Comparison of ENCODE assay signal across 8 mouse cellular contexts in the genomic region with DNA sequence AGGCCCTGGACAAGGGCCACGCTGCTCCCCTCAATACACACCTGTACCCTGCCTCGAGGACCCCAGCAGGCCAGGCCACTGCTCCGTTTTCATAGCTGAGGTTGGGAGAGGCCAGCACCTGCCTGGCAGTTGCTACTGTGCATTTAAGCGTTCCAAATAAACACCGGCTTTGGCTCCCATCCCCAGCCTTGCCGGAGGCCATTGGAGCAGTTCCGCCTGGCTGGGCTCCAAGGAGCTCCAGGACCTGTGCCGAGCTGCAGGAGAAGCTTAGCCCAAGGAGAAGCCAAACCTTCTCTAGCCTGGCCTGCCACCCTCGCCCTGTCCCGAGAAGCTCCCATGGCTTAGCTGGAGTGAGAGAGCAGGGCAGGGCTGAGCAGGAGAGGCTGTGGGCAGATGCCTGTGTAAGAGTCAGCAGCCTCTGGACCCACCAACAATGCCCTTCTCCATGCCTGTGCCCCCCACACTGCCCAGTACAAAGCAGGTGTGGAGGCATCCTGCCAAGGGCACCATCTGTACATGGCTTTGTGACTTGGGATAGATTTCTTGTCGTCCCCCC. TPM values are rescaled to one million over a fixed set of nuclear protein-coding genes. Genes with fewer than 3 reads are reported as not detected.
DNase-seq lines count a peak whose midpoint lies in the region; ATAC-seq lines count a peak whose summit lies in the region.

No protein-coding gene starts in this region.

- H3K4me2 ChIP-seq in forebrain, embryonic 13.5 days: peak overlapping the region; percentile 28
- no peak overlapping the region for H3K4me2 ChIP-seq in limb, embryonic 12.5 days

- H3K4me3 ChIP-seq in heart, embryonic 10.5 days: no peak overlapping the region
- no peak overlapping the region for H3K4me3 ChIP-seq in forebrain, embryonic 13.5 days
- H3K4me3 ChIP-seq in limb, embryonic 12.5 days (replicated peaks): no peak overlapping the region

- peaks cover 20% of the 10 kb centered on the region for H3K36me3 ChIP-seq in heart, embryonic 10.5 days
- H3K36me3 ChIP-seq in forebrain, embryonic 13.5 days (ENCODE audit: poor library complexity, severe bottlenecking): no peaks in the 10 kb centered on the region
- H3K36me3 ChIP-seq in limb, embryonic 12.5 days: no peaks in the 10 kb centered on the region

- WGBS in heart, embryonic 10.5 days: 81% methylated on average over 11 of the region's 11 CpGs
- 38% methylated on average over 11 of the region's 11 CpGs for WGBS in forebrain, embryonic 13.5 days
- 64% methylated on average over 11 of the region's 11 CpGs for WGBS in limb, embryonic 12.5 days

- ATAC-seq in forebrain, embryonic 13.5 days: peak; percentile 62
- ATAC-seq in limb, embryonic 12.5 days (ENCODE audit: insufficient number of reproducible peaks, insufficient read depth, low FRiP score, low TSS enrichment, low read depth): 0 out of 2 replicates have a peak, but pooled peaks have one; percentile 32
- ATAC-seq in megakaryocyte progenitor cell, adult 5-6 weeks (replicated peaks; ENCODE audit: poor library complexity): no peak

- no peak overlapping the region for H3K27ac ChIP-seq in heart, embryonic 10.5 days
- peak overlapping the region; percentile 69 for H3K27ac ChIP-seq in forebrain, embryonic 13.5 days
- peak overlapping the region; percentile 59; the same call in 1 of the 2 replicates for H3K27ac ChIP-seq in limb, embryonic 12.5 days

- no peaks in the 10 kb centered on the region for H3K9me3 ChIP-seq in heart, embryonic 10.5 days
- no peaks in the 10 kb centered on the region for H3K9me3 ChIP-seq in forebrain, embryonic 13.5 days (replicated peaks)
- H3K9me3 ChIP-seq in limb, embryonic 12.5 days: no peaks in the 10 kb centered on the region

- H3K4me1 ChIP-seq in heart, embryonic 10.5 days: peaks cover 38% of the 10 kb centered on the region
- peaks cover 24% of the 10 kb centered on the region for H3K4me1 ChIP-seq in forebrain, embryonic 13.5 days
- H3K4me1 ChIP-seq in limb, embryonic 12.5 days (replicated peaks): peaks cover 27% of the 10 kb centered on the region

- no peaks in the 10 kb centered on the region for H3K27me3 ChIP-seq in heart, embryonic 10.5 days (ENCODE audit: insufficient read depth, poor library complexity, severe bottlenecking)
- no peaks in the 10 kb centered on the region for H3K27me3 ChIP-seq in forebrain, embryonic 13.5 days
- no peaks in the 10 kb centered on the region for H3K27me3 ChIP-seq in limb, embryonic 12.5 days

- intact Hi-C loops in heart, postnatal 36 days (cut with DNase I): loop anchor here (2.0 kb wide), 1 partner anchor 35 kb away; no protein-coding TSS in a partner anchor

- H3K9ac ChIP-seq in forebrain, embryonic 13.5 days: 0 out of 2 replicates have a peak overlapping the region, but pooled peaks have one; percentile 34
- no peak overlapping the region for H3K9ac ChIP-seq in limb, embryonic 12.5 days (replicated peaks)

- DNase-seq in heart, adult 11 months: peak; percentile 99
- DNase-seq in heart, embryonic 10.5 days (ENCODE audit: low spot score): no peak
- DNase-seq in adrenal gland, postnatal 14 days: peak; percentile 91
- peak; percentile 83 to 84 for DNase-seq in heart, postnatal 36 days
- DNase-seq in ovary, postnatal 10 days (ENCODE audit: low spot score): peak; percentile 50

RNA-seq across cellular contexts. Expression of gene Selenon, which starts 39.6 kb away (rescaled TPM):
- 8.0 and 9.0 TPM in 2 replicates for polyA plus RNA-seq in heart, embryonic 10.5 days (2016; fragmentation: Nextera tagmentation; extraction: Ambion mirVana)
- 30.2 and 32.3 TPM in 2 replicates for total RNA-seq in adrenal gland, postnatal 14 days (2021)
- 9.3 and 11.1 TPM in 2 replicates for polyA plus RNA-seq in forebrain, embryonic 13.5 days (2015; fragmentation: Nextera tagmentation; extraction: Ambion mirVana)
- 10 to 100 TPM; 19.8 to 21.1 TPM for total RNA-seq in heart, postnatal 36 days (2021)
- 14.7 and 47.6 TPM in 2 replicates for polyA plus RNA-seq in limb, embryonic 12.5 days (2016; fragmentation: Nextera tagmentation; extraction: Ambion mirVana)
- 31.0 and 32.8 TPM in 2 replicates for total RNA-seq in megakaryocyte progenitor cell, adult 5-6 weeks (2015)
- 6.0 and 7.0 TPM in 2 replicates for total RNA-seq in megakaryocyte progenitor cell, adult 5-6 weeks (2017)

RNA-seq across cellular contexts. Expression of gene Mtfr1l, which starts 56.4 kb away (rescaled TPM):
- polyA plus RNA-seq in heart, embryonic 10.5 days (2016; fragmentation: Nextera tagmentation; extraction: Ambion mirVana): 155 and 166 TPM in 2 replicates
- 103 and 113 TPM in 2 replicates for total RNA-seq in adrenal gland, postnatal 14 days (2021)
- 132 and 139 TPM in 2 replicates for polyA plus RNA-seq in forebrain, embryonic 13.5 days (2015; fragmentation: Nextera tagmentation; extraction: Ambion mirVana)
- total RNA-seq in heart, postnatal 36 days (2021): 100 to 1,000 TPM; 178 to 188 TPM
- polyA plus RNA-seq in limb, embryonic 12.5 days (2016; fragmentation: Nextera tagmentation; extraction: Ambion mirVana): 118 TPM in 2 replicates
- total RNA-seq in megakaryocyte progenitor cell, adult 5-6 weeks (2015): 59.1 and 69.8 TPM in 2 replicates
- total RNA-seq in megakaryocyte progenitor cell, adult 5-6 weeks (2017): 42.7 and 51.0 TPM in 2 replicates
